In the genomic region with DNA sequence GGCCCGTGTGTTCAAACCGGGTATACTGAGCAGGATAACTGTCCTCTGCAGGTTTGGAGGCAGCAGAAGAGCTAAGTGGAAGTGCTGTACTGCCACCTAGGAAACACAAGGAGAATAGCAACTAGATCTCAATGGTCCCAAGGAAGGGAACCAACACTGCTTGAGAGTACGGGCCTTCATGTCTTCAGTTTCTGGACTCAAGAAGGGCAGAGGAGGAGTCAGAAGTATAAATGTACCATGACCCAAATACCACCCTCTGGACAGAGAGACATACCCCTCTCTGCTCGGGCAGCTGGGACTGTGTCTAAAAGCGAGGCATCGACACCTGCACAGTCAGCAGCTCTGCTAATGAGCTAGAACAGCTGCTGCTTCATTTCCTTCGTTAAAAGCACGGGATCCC, we compare ENCODE assay signal across 9 mouse cellular contexts. TPM values are rescaled to one million over a fixed set of nuclear protein-coding genes. Genes with fewer than 3 reads are reported as not detected.
DNase-seq lines count a peak whose midpoint lies in the region; ATAC-seq and TF ChIP-seq lines count a peak whose summit lies in the region.
"Had no signal": no experiment of that assay in that cellular context is flagged by ENCODE, and none has a peak within 500 bp of the region (broad histone marks: within the 10 kb centered on the region; RNA-seq: fewer than 3 reads in every experiment).

No protein-coding gene starts in this region.

- TF ChIP-seq POLR2A in liver, adult 2 months (IDR thresholded peaks at IDR 0.05; ENCODE audit: extremely low read depth, insufficient read depth, low read length): no peak

- no peak for DNase-seq in forebrain, embryonic 11.5 days (ENCODE audit: low spot score)
- peak; percentile 16 for DNase-seq in liver, adult 2 months (ENCODE audit: extremely low read depth, low read depth, low spot score)
- peak; percentile 44 for DNase-seq in NIH3T3 (ENCODE audit: low read depth)
- DNase-seq in T-cell, adult 2 months (ENCODE audit: low spot score): no peak

- 0 out of 2 replicates have a peak, but pooled peaks have one; percentile 20 for TF ChIP-seq CTCF in liver, adult 2 months (IDR thresholded peaks at IDR 0.05; ENCODE audit: low read depth, low read length)

- no peak overlapping the region for H3K9ac ChIP-seq in forebrain, embryonic 11.5 days (ENCODE audit: low read length)
- H3K9ac ChIP-seq in forebrain, embryonic 12.5 days: no peak overlapping the region
- no peak overlapping the region for H3K9ac ChIP-seq in liver, adult 2 months (ENCODE audit: low read depth, low read length)
- no peak overlapping the region for H3K9ac ChIP-seq in liver, embryonic 12.5 days
- H3K9ac ChIP-seq in kidney, embryonic 14.5 days (ENCODE audit: low read depth, low read length): no peak overlapping the region

- no peaks in the 10 kb centered on the region for H3K36me3 ChIP-seq in forebrain, embryonic 11.5 days (ENCODE audit: control insufficient read depth, insufficient read depth, low read length)
- no peaks in the 10 kb centered on the region for H3K36me3 ChIP-seq in forebrain, embryonic 12.5 days (replicated peaks)
- no peaks in the 10 kb centered on the region for H3K36me3 ChIP-seq in liver, adult 2 months (ENCODE audit: control insufficient read depth, insufficient read depth, low read length)
- H3K36me3 ChIP-seq in liver, embryonic 12.5 days: no peaks in the 10 kb centered on the region
- H3K36me3 ChIP-seq in kidney, embryonic 14.5 days (ENCODE audit: control insufficient read depth, insufficient read depth, low read length): no peaks in the 10 kb centered on the region

- 70% methylated on average over 8 of the region's 8 CpGs for WGBS in forebrain, embryonic 11.5 days
- 63% methylated on average over 8 of the region's 8 CpGs for WGBS in forebrain, embryonic 12.5 days
- WGBS in liver, adult 2 months: 59% methylated on average over 8 of the region's 8 CpGs
- 56% methylated on average over 8 of the region's 8 CpGs for WGBS in liver, embryonic 12.5 days (ENCODE audit: insufficient replicate concordance)
- WGBS in kidney, embryonic 14.5 days: 68% methylated on average over 8 of the region's 8 CpGs

- H3K4me1 ChIP-seq in forebrain, embryonic 11.5 days (replicated peaks; ENCODE audit: control insufficient read depth, insufficient read depth, low read length): peaks cover 4% of the 10 kb centered on the region; the same call in 1 of the 2 replicates
- H3K4me1 ChIP-seq in forebrain, embryonic 12.5 days: peaks cover 9% of the 10 kb centered on the region
- H3K4me1 ChIP-seq in liver, adult 2 months (ENCODE audit: control insufficient read depth, insufficient read depth, low read length): no peaks in the 10 kb centered on the region
- no peaks in the 10 kb centered on the region for H3K4me1 ChIP-seq in liver, embryonic 12.5 days
- H3K4me1 ChIP-seq in kidney, embryonic 14.5 days (ENCODE audit: control insufficient read depth, insufficient read depth, low read length): no peaks in the 10 kb centered on the region

- peak; percentile 44; the same call in 1 of the 2 replicates for ATAC-seq in forebrain, embryonic 11.5 days (replicated peaks; ENCODE audit: low FRiP score)
- no peak for ATAC-seq in forebrain, embryonic 12.5 days (ENCODE audit: low FRiP score)
- no peak for ATAC-seq in liver, embryonic 12.5 days
- peak; percentile 79 for ATAC-seq in megakaryocyte progenitor cell, adult 5-6 weeks (replicated peaks; ENCODE audit: poor library complexity)
- no peak for ATAC-seq in kidney, embryonic 14.5 days (ENCODE audit: low FRiP score, low TSS enrichment)

- H3K27ac ChIP-seq in forebrain, embryonic 11.5 days (ENCODE audit: low read depth, low read length): no peak overlapping the region
- no peak overlapping the region for H3K27ac ChIP-seq in forebrain, embryonic 12.5 days
- H3K27ac ChIP-seq in liver, adult 2 months (replicated peaks; ENCODE audit: insufficient read depth, low read depth, low read length): no peak overlapping the region
- H3K27ac ChIP-seq in liver, embryonic 12.5 days: no peak overlapping the region
- H3K27ac ChIP-seq in kidney, embryonic 14.5 days (ENCODE audit: low read depth, low read length): no peak overlapping the region

- no peaks in the 10 kb centered on the region for H3K27me3 ChIP-seq in forebrain, embryonic 11.5 days (ENCODE audit: control insufficient read depth, insufficient read depth, low read length)
- no peaks in the 10 kb centered on the region for H3K27me3 ChIP-seq in forebrain, embryonic 12.5 days
- H3K27me3 ChIP-seq in liver, adult 2 months (ENCODE audit: control insufficient read depth, insufficient read depth, low read length): no peaks in the 10 kb centered on the region
- no peaks in the 10 kb centered on the region for H3K27me3 ChIP-seq in liver, embryonic 12.5 days (replicated peaks)
- H3K27me3 ChIP-seq in kidney, embryonic 14.5 days (ENCODE audit: control insufficient read depth, insufficient read depth, low read length): no peaks in the 10 kb centered on the region

- H3K4me3 ChIP-seq in forebrain, embryonic 11.5 days (ENCODE audit: low read depth, low read length): no peak overlapping the region
- no peak overlapping the region for H3K4me3 ChIP-seq in forebrain, embryonic 12.5 days (replicated peaks)
- H3K4me3 ChIP-seq in liver, adult 2 months (ENCODE audit: insufficient read depth, low read depth, low read length): no peak overlapping the region
- H3K4me3 ChIP-seq in liver, embryonic 12.5 days: no peak overlapping the region
- no peak overlapping the region for H3K4me3 ChIP-seq in kidney, embryonic 14.5 days (ENCODE audit: low read length)
- H3K4me3 ChIP-seq: myocyte had no signal

- H3K9me3 ChIP-seq in forebrain, embryonic 11.5 days (ENCODE audit: control insufficient read depth, low read length): no peaks in the 10 kb centered on the region
- no peaks in the 10 kb centered on the region for H3K9me3 ChIP-seq in forebrain, embryonic 12.5 days
- no peaks in the 10 kb centered on the region for H3K9me3 ChIP-seq in liver, embryonic 12.5 days (replicated peaks)
- no peaks in the 10 kb centered on the region for H3K9me3 ChIP-seq in kidney, embryonic 14.5 days (ENCODE audit: control insufficient read depth, low read length)

- no peaks in the 10 kb centered on the region for H3K79me2 ChIP-seq in liver, adult 2 months (ENCODE audit: control insufficient read depth, insufficient read depth, low read length)

- H3K4me2 ChIP-seq in forebrain, embryonic 11.5 days (ENCODE audit: low read depth, low read length, severe bottlenecking): no peak overlapping the region
- H3K4me2 ChIP-seq in forebrain, embryonic 12.5 days: no peak overlapping the region
- no peak overlapping the region for H3K4me2 ChIP-seq in liver, embryonic 12.5 days
- no peak overlapping the region for H3K4me2 ChIP-seq in kidney, embryonic 14.5 days (replicated peaks; ENCODE audit: low read depth, low read length)

RNA-seq across cellular contexts. Expression of a gene that starts 27.7 kb away (rescaled TPM):
- polyA plus RNA-seq in forebrain, embryonic 11.5 days (2014; fragmentation: Nextera tagmentation; extraction: Ambion mirVana): not detected in 2 replicates
- polyA plus RNA-seq in forebrain, embryonic 12.5 days (2016; fragmentation: Nextera tagmentation; extraction: Ambion mirVana): 0.08 and 0.18 TPM in 2 replicates
- 0.18 and 0.40 TPM in 2 replicates for total RNA-seq in liver, adult 2 months (2014; rRNA removed)
- 0.05 and 0.12 TPM in 2 replicates for polyA plus RNA-seq in liver, adult 2 months (2012; rRNA removed)
- polyA plus RNA-seq in liver, embryonic 12.5 days (2016; fragmentation: Nextera tagmentation; extraction: Ambion mirVana): not detected in 2 replicates
- total RNA-seq in megakaryocyte progenitor cell, adult 5-6 weeks (2015): not detected in 2 replicates
- not detected in 2 replicates for total RNA-seq in megakaryocyte progenitor cell, adult 5-6 weeks (2017)
- 0.07 and 0.20 TPM in 2 replicates for polyA plus RNA-seq in kidney, embryonic 14.5 days (2014; fragmentation: Nextera tagmentation; extraction: Ambion mirVana)
- polyA plus RNA-seq: myocyte had no signal

Comparison
In these comparisons a context has a peak if more than half of its experiments do, and no peak if none do; other contexts are left out.
1. ATAC-seq: peak in forebrain, embryonic 11.5 days (single experiment) and megakaryocyte progenitor cell, adult 5-6 weeks (single experiment); none in forebrain, embryonic 12.5 days (single experiment), liver, embryonic 12.5 days (single experiment) and kidney, embryonic 14.5 days (single experiment).
2. DNase-seq: peak in liver, adult 2 months (single experiment) and NIH3T3 (single experiment); none in forebrain, embryonic 11.5 days (single experiment) and T-cell, adult 2 months (single experiment).